9 mouse cellular contexts compared by ENCODE assay signal in the genomic region with DNA sequence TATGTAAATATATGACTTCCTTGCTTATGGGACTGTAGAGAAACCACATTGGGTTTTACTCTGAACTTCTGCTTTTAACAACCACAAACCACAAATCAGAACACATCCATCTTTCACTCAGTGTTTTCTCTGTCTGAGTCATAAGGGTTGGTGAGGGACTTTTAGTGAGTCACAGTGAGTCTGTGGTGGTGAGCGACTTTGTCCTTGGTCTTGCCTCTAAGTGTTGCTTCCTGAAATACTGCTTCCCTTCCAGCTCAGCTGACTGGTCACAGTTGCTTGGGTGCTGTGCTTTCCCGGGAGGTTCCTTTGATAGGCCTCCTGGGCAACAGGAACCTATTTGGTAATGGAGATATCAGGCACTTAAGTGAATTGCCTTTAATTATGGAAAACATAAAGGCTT. TPM values are rescaled to one million over a fixed set of nuclear protein-coding genes. Genes with fewer than 3 reads are reported as not detected.
DNase-seq lines count a peak whose midpoint lies in the region; ATAC-seq lines count a peak whose summit lies in the region.
"Had no signal": no experiment of that assay in that cellular context is flagged by ENCODE, and none has a peak within 500 bp of the region (broad histone marks: within the 10 kb centered on the region; RNA-seq: fewer than 3 reads in every experiment).

No protein-coding gene starts in this region.

- H3K4me2 ChIP-seq in heart, embryonic 12.5 days, result no peak overlapping the region
- no peak overlapping the region for H3K4me2 ChIP-seq in midbrain, embryonic 13.5 days (replicated peaks)
- H3K4me2 ChIP-seq: lung, embryonic 14.5 days had no signal

- H3K9me3 ChIP-seq in heart, embryonic 12.5 days (replicated peaks), result peaks cover 3% of the 10 kb centered on the region
- no peaks in the 10 kb centered on the region for H3K9me3 ChIP-seq in midbrain, embryonic 13.5 days

- H3K4me3 ChIP-seq in heart, embryonic 12.5 days, result no peak overlapping the region
- H3K4me3 ChIP-seq in midbrain, embryonic 13.5 days (replicated peaks), result no peak overlapping the region

- intact Hi-C loops in heart, postnatal 10 days (cut with DNase I), result no loop called here

- H3K4me1 ChIP-seq in heart, embryonic 12.5 days (replicated peaks), result no peaks in the 10 kb centered on the region
- no peaks in the 10 kb centered on the region for H3K4me1 ChIP-seq in midbrain, embryonic 13.5 days (replicated peaks)

- H3K9ac ChIP-seq in heart, embryonic 12.5 days, result no peak overlapping the region
- H3K9ac ChIP-seq in midbrain, embryonic 13.5 days (replicated peaks), result no peak overlapping the region
- H3K9ac ChIP-seq: lung, embryonic 14.5 days had no signal

- 19% methylated on average over 2 of the region's 2 CpGs for WGBS in heart, embryonic 12.5 days
- 76% methylated on average over 2 of the region's 2 CpGs for WGBS in midbrain, embryonic 13.5 days

- no peak overlapping the region for H3K27ac ChIP-seq in heart, embryonic 12.5 days (ENCODE audit: poor library complexity, severe bottlenecking)
- no peak overlapping the region for H3K27ac ChIP-seq in midbrain, embryonic 13.5 days

- peak; percentile 9 to 16 for DNase-seq in heart, postnatal 10 days
- peak; percentile 96 for DNase-seq in 3T3-L1 (ENCODE audit: low read depth, low spot score)
- peak; percentile 59 for DNase-seq in T-cell, adult 2 months (ENCODE audit: low spot score)
- DNase-seq in lung, postnatal 36 days, result peak; percentile 61
- no peak for DNase-seq in left cerebral cortex, adult 9 months (ENCODE audit: low spot score in 2 of 2)
- no peak for DNase-seq in urinary bladder, postnatal 10 days (ENCODE audit: low spot score)
- DNase-seq: lung, embryonic 14.5 days had no signal

- H3K27me3 ChIP-seq in heart, embryonic 12.5 days (replicated peaks), result no peaks in the 10 kb centered on the region
- H3K27me3 ChIP-seq in midbrain, embryonic 13.5 days, result no peaks in the 10 kb centered on the region

- 0 out of 2 replicates have a peak, but pooled peaks cover 3% of the 10 kb centered on the region for H3K36me3 ChIP-seq in heart, embryonic 12.5 days
- peaks cover 3% of the 10 kb centered on the region; the same call in 1 of the 2 replicates for H3K36me3 ChIP-seq in midbrain, embryonic 13.5 days

- no peak for ATAC-seq in heart, embryonic 12.5 days (ENCODE audit: insufficient number of reproducible peaks, low FRiP score)
- ATAC-seq in midbrain, embryonic 13.5 days, result no peak

RNA-seq across cellular contexts. Expression of gene Yae1d1, which starts 17.3 kb away (rescaled TPM):
- total RNA-seq in heart, postnatal 10 days (2021), result 10 to 100 TPM; 22.4 to 30.1 TPM
- polyA plus RNA-seq in heart, embryonic 12.5 days (2016; fragmentation: Nextera tagmentation; extraction: Ambion mirVana), result 73.4 and 78.9 TPM in 2 replicates
- 99.6 and 104 TPM in 2 replicates for polyA plus RNA-seq in midbrain, embryonic 13.5 days (2015; fragmentation: Nextera tagmentation; extraction: Ambion mirVana)

RNA-seq across cellular contexts. Expression of gene Rala, which starts 31.9 kb away (rescaled TPM):
- 10 to 100 TPM; 47.4 to 48.9 TPM for total RNA-seq in heart, postnatal 10 days (2021)
- 80.0 and 86.1 TPM in 2 replicates for polyA plus RNA-seq in heart, embryonic 12.5 days (2016; fragmentation: Nextera tagmentation; extraction: Ambion mirVana)
- polyA plus RNA-seq in midbrain, embryonic 13.5 days (2015; fragmentation: Nextera tagmentation; extraction: Ambion mirVana), result 178 and 186 TPM in 2 replicates

Comparison
In these comparisons a context has a peak if more than half of its experiments do, and no peak if none do; other contexts are left out.
1. DNase-seq: peak in heart, postnatal 10 days (2 of 2), 3T3-L1 (single experiment), T-cell, adult 2 months (single experiment) and lung, postnatal 36 days (single experiment); none in left cerebral cortex, adult 9 months (0 of 2) and urinary bladder, postnatal 10 days (single experiment).